Mouse (Mus musculus) midbrain, embryonic 14.5 days (tissue): ENCODE measurements around the gene Zfp692. TPM values are rescaled to one million over a fixed set of nuclear protein-coding genes. Genes with fewer than 3 reads are reported as not detected.
"Not testable (repeated sequence)": the region's sequence is repeated elsewhere in the genome, so short reads cannot be mapped to it uniquely, and the experiment has no call there.

ENCODE experiments used
- ATAC-seq: fragments of 200-750 bp; cut with Nextera tagmentation; 2 replicates; pipeline ENCODE4 v1.8.0; 2017; ENCODE audit warnings: moderate number of reproducible peaks, moderate library complexity; ENCODE audit not compliant: low FRiP score, low TSS enrichment
- DNase-seq: peaks from one replicate; pipeline ENCODE4 v3.0.0-alpha.2; 2015
- H3K27ac ChIP-seq: fragments of 300-500 bp; sonication (generic); replicated peaks from 2 replicates; pipeline ENCODE4 v1.5.1; 2014; ENCODE audit warnings: mild to moderate bottlenecking, low read depth, low read length, moderate library complexity
- H3K27me3 ChIP-seq: fragments of 300-500 bp; sonication (generic); 2 replicates; pipeline ENCODE4 v1.6.1; 2014; ENCODE audit warnings: low read length, control low read depth, mixed read lengths; ENCODE audit not compliant: control insufficient read depth, insufficient read depth
- H3K36me3 ChIP-seq: fragments of 300-500 bp; sonication (generic); 2 replicates; pipeline ENCODE4 v1.6.1; 2014; ENCODE audit warnings: low read length, control low read depth; ENCODE audit not compliant: control insufficient read depth, insufficient read depth
- H3K4me1 ChIP-seq: fragments of 300-500 bp; sonication (generic); 2 replicates; pipeline ENCODE4 v1.6.1; 2014; ENCODE audit warnings: mild to moderate bottlenecking, antibody characterized with exemption, low read length, control low read depth; ENCODE audit not compliant: control insufficient read depth, insufficient read depth
- H3K4me2 ChIP-seq: fragments of 300-500 bp; sonication (generic); 2 replicates; pipeline ENCODE4 v1.6.1; 2014; ENCODE audit warnings: mild to moderate bottlenecking, low read length, moderate library complexity
- H3K4me3 ChIP-seq: fragments of 300-500 bp; sonication (generic); replicated peaks from 2 replicates; pipeline ENCODE4 v1.5.1; 2014; ENCODE audit warnings: low read depth, low read length
- H3K9ac ChIP-seq: fragments of 300-500 bp; sonication (generic); replicated peaks from 2 replicates; pipeline ENCODE4 v1.6.1; 2014; ENCODE audit warnings: mild to moderate bottlenecking, low read length, moderate library complexity
- H3K9me3 ChIP-seq: fragments of 300-500 bp; sonication (generic); 2 replicates; pipeline ENCODE4 v1.6.1; 2016; ENCODE audit warnings: low read length, control low read depth, mixed read lengths; ENCODE audit not compliant: control insufficient read depth
- whole genome bisulfite sequencing: fragments of 180-500 bp; shearing (Covaris S2); extraction: QIAGEN DNeasy Blood & Tissue Kit; methylation state at CpG from one replicate; pipeline ENCODE4 v1.1.7; 2014; 5-methylcytosine and 5-hydroxymethylcytosine counted together
- polyA plus RNA-seq: library from polyadenylated mRNA; unstranded; fragments of >200 nt; fragmentation: Nextera tagmentation; extraction: Ambion mirVana; gene quantifications from 2 replicates; pipeline ENCODE4 v1.2.1, GENCODE M21; 2014

Zfp692 gene
- polyA plus RNA-seq, 1 experiment from 2014 or later, result 14.2 TPM

- Histone ChIP-seq H3K27me3 (no peaks in the 10 kb centered on the region), H3K4me3 (no peak overlapping the region), H3K36me3 (no peaks in the 10 kb centered on the region), H3K9ac (no peak overlapping the region), H3K4me2 (no peak overlapping the region), H3K9me3 (no peaks in the 10 kb centered on the region), H3K4me1 (no peaks in the 10 kb centered on the region), H3K27ac (no peak overlapping the region)
- 84% methylated on average over 3 of the region's 3 CpGs for WGBS
- ATAC-seq (no peak), DNase-seq (no peak)
Measured at GRCm38 (mm10) chr11:58353709-58354108, 46.8 kb downstream of the Zfp692 start.

- no peaks in the 10 kb centered on the region for H3K36me3 ChIP-seq
- H3K9me3 ChIP-seq, result no peaks in the 10 kb centered on the region
- H3K27ac ChIP-seq, result no peak overlapping the region
- 76% methylated on average over 10 of the region's 10 CpGs for WGBS
- no peaks in the 10 kb centered on the region for H3K27me3 ChIP-seq
- H3K4me1 ChIP-seq, result no peaks in the 10 kb centered on the region
- H3K9ac ChIP-seq, result no peak overlapping the region
- DNase-seq (no peak), ATAC-seq (no peak)
- no peak overlapping the region for H3K4me2 ChIP-seq
- H3K4me3 ChIP-seq, result no peak overlapping the region
Measured at GRCm38 (mm10) chr11:58354476-58354875, 47.6 kb downstream of the Zfp692 start.

- H3K4me1 ChIP-seq, result no peaks in the 10 kb centered on the region
- H3K9me3 ChIP-seq, result no peaks in the 10 kb centered on the region
- H3K27ac ChIP-seq, result no peak overlapping the region
- no peak for ATAC-seq
- DNase-seq, result no peak
- no peak overlapping the region for H3K4me3 ChIP-seq
- H3K9ac ChIP-seq, result no peak overlapping the region
- H3K27me3 ChIP-seq, result no peaks in the 10 kb centered on the region
- H3K4me2 ChIP-seq, result no peak overlapping the region
- WGBS, result 91% methylated on average over 3 of the region's 3 CpGs
- no peaks in the 10 kb centered on the region for H3K36me3 ChIP-seq
Measured at GRCm38 (mm10) chr11:58354927-58355326, 48.1 kb downstream of the Zfp692 start.

GRCm38 (mm10) chr11:58357042-58357441 is 50.2 kb downstream of the Zfp692 start:
- ATAC-seq (no peak), DNase-seq (no peak)
- no peaks in the 10 kb centered on the region for H3K27me3 ChIP-seq
- H3K9me3 ChIP-seq, result no peaks in the 10 kb centered on the region
- no peaks in the 10 kb centered on the region for H3K36me3 ChIP-seq
- H3K4me1 ChIP-seq, result no peaks in the 10 kb centered on the region
- no peak overlapping the region for H3K4me3 ChIP-seq
- WGBS, result 90% methylated on average over 3 of the region's 3 CpGs
- no peak overlapping the region for H3K4me2 ChIP-seq
- no peak overlapping the region for H3K27ac ChIP-seq
- H3K9ac ChIP-seq, result no peak overlapping the region

GRCm38 (mm10) chr11:58357844-58358534 is 51.1 kb downstream of the Zfp692 start:
- H3K9me3 ChIP-seq, result no peaks in the 10 kb centered on the region
- H3K27me3 ChIP-seq, result no peaks in the 10 kb centered on the region
- no peak for ATAC-seq
- DNase-seq, result no peak
- no peak overlapping the region for H3K4me3 ChIP-seq
- no peaks in the 10 kb centered on the region for H3K4me1 ChIP-seq
- no peak overlapping the region for H3K4me2 ChIP-seq
- no peak overlapping the region for H3K27ac ChIP-seq
- no peak overlapping the region for H3K9ac ChIP-seq
- 87% methylated on average over 6 of the region's 6 CpGs for WGBS
- no peaks in the 10 kb centered on the region for H3K36me3 ChIP-seq

GRCm38 (mm10) chr11:58362562-58362961 is 55.7 kb downstream of the Zfp692 start:
- H3K4me2 ChIP-seq, result not testable (repeated sequence)

More at GRCm38 (mm10) chr11:58362562-58362961, 55.7 kb downstream of the Zfp692 start:
- WGBS, result no CpG with 5 or more reads among the region's 6 CpGs
- not testable (repeated sequence) for ATAC-seq, H3K4me1 ChIP-seq, H3K36me3 ChIP-seq, H3K27me3 ChIP-seq, H3K9me3 ChIP-seq, H3K9ac ChIP-seq, H3K27ac ChIP-seq, H3K4me3 ChIP-seq, DNase-seq

Other genes with a start within 250 kb of the Zfp692 start
- gene Gm12248, start 213.9 kb upstream of the Zfp692 start, polyA plus RNA-seq, result not detected in 2 replicates
- gene Cnot8, start 202.9 kb upstream of the Zfp692 start, polyA plus RNA-seq, result 107 and 117 TPM in 2 replicates
- 14.1 and 15.7 TPM in 2 replicates for gene Gemin5, start 138.5 kb upstream of the Zfp692 start, polyA plus RNA-seq
- gene Mrpl22, start 135.4 kb upstream of the Zfp692 start, polyA plus RNA-seq, result 101 and 102 TPM in 2 replicates
- 0.46 and 3.2 TPM in 2 replicates for gene Igtp, start 107.5 kb upstream of the Zfp692 start, polyA plus RNA-seq
- 0.43 and 1.3 TPM in 2 replicates for gene Irgm2, start 107.5 kb upstream of the Zfp692 start, polyA plus RNA-seq
- not detected in 2 replicates for gene 4930438A08Rik, start 32.3 kb upstream of the Zfp692 start, polyA plus RNA-seq
- 38.1 and 43.3 TPM in 2 replicates for gene Zfp672, start 23.3 kb downstream of the Zfp692 start, polyA plus RNA-seq
- gene Sh3bp5l, start 23.7 kb downstream of the Zfp692 start, polyA plus RNA-seq, result 39.6 and 40.7 TPM in 2 replicates
- gene Lypd8, start 72.0 kb downstream of the Zfp692 start, polyA plus RNA-seq, result not detected in 2 replicates
- not detected in 2 replicates for gene 1810065E05Rik, start 114.0 kb downstream of the Zfp692 start, polyA plus RNA-seq
- gene Gm12253, start 125.5 kb downstream of the Zfp692 start, polyA plus RNA-seq, result not detected in 2 replicates
- not detected in 2 replicates for gene Lypd9, start 145.9 kb downstream of the Zfp692 start, polyA plus RNA-seq
- not detected in 2 replicates for gene Olfr30, start 155.2 kb downstream of the Zfp692 start, polyA plus RNA-seq
- not detected in 2 replicates for gene Olfr332, start 185.5 kb downstream of the Zfp692 start, polyA plus RNA-seq
- not detected in 2 replicates for gene Olfr331, start 195.5 kb downstream of the Zfp692 start, polyA plus RNA-seq
- not detected in 2 replicates for gene Olfr330, start 227.8 kb downstream of the Zfp692 start, polyA plus RNA-seq
- not detected in 2 replicates for gene Olfr329-ps, start 239.4 kb downstream of the Zfp692 start, polyA plus RNA-seq
- 0.12 TPM in 1 of 2 replicates, not detected in the other for gene Olfr328, start 248.6 kb downstream of the Zfp692 start, polyA plus RNA-seq